Mouse (Mus musculus) liver (tissue): ENCODE results near the gene Apc2.
A peak's percentile ranks its signal among the peaks of the same experiment; 100 is the strongest.

Source experiments
- DNase-seq: peaks from one replicate; pipeline ENCODE4 v3.0.0-alpha.2; 2020; ENCODE audit warnings: mixed read lengths

Gene Apc2

DNA sequence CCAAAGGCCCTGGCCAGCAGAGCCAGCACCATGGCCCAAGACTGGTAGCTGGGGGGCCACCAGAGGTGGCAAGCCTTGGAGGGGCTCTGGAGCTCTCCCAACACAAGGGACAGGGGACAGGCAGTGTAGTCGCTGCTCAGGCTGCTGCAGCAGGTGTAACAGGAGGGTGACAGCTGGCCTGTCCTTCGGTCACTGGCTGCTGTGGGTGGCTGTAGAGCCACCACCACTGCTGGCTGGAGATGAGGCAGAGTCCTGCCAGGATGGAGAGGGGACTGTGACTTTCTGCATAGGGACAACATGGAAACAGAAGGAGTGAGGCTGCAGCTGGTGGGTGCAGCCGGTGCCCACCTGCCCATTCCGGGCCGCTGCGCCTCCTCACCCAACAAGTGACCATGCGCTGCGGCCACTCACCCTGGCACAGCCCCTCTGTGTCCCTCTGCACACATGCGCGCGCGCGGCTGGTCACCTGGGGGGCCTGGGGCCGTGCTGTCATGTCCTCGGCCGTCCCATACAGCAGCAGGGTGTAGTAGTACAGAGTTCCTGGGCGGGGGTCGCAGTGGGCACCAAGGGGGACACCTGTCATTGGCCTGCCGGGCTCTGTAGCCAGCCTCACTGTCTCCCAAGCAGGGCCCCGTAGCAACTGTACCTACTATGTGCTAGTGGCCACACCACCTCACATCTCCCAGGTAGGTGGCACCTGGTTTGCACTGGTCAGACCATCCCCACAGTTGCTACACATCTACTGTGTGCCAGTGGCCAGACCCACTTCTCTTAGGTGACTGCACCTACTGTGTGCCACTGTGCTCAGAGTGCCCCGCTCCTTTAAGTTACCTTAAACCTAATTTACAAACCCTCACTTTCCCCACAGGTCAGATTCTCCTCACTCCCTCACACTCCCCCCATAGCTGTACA lies 26.1 kb downstream of the Apc2 start:
- DNase-seq: no peak

DNA sequence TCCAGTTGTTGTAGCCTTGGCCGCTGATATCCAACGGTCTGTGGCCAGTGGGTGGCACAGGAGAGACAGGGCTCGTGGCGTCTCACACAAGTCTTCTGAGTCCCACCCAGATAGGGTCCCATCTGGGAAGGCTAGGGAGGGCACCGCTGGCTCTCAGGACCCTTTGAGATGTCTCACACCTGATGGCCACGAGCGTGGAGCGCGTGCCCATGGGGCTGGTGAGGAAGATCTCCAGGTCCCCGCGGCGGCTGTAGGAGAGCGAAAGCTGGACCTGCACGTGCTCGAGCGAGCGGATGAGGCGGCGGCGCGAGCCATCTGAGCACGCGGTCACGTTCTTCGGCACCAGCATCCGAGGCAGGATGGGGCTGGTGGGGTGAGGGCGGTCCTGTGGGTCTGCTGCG lies 27.0 kb downstream of the Apc2 start:
- peak; percentile 55 for DNase-seq

DNA sequence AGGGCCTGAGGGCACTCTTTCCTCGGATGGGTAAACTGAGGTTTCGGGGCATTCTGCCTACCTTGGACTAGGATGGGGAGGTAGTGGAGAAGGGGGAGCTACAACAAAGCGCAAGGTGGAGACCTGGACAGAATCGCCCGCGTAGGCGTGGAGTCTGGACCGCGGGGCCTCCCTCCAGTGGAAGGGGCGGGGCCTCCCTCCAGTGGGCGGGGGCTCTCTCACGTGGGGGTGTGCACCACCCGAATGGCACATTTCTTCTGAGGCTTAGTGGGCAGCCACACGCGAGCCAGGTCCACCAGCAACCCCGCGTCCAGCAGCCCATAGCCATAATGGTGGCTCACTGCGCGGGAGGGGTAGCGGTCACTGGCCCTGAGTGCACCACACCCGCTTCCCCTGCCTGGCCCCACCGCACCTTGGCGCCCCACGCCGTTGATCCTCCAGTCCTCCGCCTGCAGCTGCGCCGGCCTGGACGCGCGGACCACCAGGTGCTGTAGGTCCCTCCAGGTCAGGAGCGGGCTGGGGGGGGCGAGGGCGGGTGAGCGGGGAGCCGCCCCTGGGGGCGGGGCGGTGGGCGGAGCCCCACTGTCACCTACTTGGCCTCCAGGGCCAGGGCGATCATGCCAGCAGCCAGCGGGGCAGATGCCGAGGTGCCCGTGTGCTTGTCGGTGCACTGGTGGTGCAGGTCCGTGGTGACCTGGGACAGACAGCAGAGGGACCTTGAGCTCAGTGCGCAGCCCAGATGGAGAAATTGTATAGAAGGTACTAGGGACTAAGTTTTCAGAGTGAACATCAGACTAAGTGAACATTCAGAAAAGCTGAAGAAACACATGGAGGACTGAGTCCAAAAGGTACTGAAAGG lies 27.7 kb downstream of the Apc2 start:
- DNase-seq: peak; percentile 90

DNA sequence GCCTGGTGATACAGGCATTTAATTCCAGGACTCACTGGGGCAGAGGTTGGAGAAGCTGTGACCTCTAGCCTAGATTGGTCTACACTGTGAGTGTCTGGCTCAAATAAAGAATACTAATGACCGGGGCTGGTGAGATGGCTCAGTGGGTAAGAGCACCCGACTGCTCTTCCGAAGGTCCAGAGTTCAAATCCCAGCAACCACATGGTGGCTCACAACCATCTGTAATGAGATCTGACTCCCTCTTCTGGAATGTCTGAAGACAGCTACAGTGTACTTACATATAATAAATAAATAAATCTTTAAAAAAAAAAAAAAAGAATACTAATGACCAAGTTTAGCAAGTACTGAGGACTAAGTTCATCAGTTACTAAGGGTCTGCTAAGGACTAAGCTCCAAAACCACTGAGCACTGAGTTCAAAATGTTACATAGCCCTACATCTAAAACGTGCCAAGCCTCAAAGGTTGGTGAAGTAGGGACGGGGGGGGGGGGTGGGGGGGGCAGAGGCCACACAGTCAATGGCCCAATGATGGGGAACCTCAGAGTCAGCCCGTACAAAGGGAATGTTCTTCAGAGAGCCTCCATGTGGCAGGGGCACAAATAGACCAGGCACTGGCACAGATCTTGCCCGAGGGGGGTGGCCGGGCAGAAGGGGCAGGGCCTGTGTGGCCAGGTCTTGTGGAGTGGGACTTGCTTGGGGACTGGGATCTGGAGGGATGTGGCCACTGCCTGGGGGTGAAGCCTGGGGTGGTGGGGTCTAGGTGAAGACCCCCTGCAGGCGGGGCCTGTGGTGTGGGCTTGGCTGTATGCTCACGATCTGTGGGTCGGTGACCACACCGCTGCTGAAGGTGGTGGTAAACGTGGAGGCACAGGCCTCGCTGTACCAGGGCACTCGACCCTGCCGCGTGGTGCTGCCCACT lies 28.6 kb downstream of the Apc2 start:
- DNase-seq: no peak

DNA sequence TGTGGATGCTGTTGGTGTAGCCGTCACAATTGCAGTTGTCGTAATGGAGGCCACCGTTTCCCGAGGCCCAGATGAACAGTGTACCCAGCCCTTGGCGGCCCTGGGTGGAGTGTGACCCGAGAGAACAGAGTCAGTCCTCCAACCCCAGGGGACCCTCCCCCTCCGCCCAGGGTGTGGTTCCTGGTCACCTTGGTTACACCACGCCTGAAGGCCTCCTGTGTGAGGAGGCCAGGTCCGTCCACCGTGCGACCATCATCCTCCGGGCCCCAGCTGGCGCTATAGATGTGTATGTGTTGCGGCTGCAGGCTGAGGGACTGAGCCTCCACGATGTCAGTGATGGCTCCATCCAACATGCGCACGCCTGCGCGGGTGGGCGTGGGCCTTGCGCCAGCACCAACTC lies 29.3 kb downstream of the Apc2 start:
- DNase-seq: no peak

DNA sequence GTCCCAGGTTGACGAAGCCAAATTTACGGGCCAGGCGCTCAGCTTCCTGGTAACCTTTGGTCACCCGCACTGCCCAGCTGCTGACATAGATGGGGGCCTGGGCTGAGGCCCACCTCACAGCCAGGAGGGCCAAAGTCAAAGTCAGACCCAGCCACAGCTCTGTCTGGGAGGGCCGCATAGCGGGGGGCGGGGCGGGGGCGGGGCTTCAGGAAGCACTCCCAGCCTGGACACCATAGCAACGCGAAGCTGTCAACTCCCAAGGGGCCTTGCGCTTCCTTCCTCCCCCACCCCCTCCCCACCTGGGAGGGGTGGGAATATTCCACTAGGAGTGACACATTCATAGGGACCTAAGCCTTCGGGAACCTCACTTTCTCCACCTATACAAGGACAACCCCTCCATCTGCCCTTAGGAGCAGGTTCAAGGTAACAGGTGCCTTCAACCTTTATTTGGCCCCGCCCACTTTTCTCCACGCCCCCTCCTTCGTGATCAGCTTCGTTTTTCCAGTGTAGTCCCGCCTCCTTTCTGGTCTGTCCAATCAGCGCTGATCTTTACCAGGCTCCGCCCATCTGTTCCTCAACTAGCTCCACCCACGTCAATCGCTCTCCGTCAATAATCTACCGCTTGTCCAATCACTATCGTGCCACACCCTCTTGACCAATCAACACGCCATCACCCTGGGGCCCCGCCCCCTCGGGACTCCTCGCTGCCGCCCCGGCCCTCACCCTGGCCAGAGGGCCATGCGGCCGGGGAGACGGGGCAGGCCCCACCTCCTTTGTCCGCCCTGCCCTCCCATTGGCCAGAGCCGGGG lies 33.7 kb downstream of the Apc2 start, which contains the start of the genes Pcsk4 and Reep6:
Gene Pcsk4 (minus strand): TSS at position 226 of the 809 bp plus-strand sequence.
Gene Reep6 (plus strand): TSS at position 681 of the 809 bp plus-strand sequence.
- DNase-seq: peak; percentile 99

DNA sequence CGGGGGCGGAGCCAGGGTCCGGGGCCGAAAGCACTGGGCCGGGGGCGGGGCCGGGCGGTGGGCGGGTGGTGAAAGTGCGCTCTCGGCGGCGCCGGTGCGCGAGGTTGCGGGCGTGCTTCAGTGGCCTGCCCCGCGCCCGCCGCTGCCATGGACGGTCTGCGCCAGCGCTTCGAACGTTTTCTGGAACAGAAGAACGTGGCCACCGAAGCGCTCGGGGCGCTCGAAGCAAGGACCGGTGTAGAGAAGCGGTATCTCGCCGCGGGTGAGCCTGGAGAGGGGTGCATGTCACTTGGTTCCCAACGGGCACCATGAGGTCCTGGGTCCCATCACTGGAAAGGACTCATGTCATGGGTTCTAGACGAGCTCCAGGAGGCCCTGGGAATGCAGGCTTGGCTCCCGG lies 34.3 kb downstream of the Apc2 start:
- DNase-seq: no peak

DNA sequence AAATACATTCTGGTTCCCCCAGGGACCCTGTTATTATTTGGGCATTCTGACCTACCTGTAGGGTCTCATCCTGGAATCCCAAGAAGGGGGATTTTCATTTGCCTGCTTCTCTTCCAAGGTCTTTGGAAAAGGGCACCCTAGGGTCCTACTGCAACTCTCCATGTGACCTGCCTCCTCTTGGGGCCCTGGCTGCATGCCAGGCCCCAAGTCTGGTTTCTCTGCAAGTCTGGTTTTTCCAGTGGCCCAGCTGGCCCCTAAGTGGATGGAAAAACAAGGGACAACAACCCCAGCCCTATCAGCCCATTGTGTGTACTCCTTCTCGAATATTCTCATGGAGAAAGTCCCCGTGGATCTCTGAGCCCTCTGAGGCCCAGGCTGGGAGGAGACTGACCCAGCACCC lies 35.1 kb downstream of the Apc2 start:
- DNase-seq: no peak

DNA sequence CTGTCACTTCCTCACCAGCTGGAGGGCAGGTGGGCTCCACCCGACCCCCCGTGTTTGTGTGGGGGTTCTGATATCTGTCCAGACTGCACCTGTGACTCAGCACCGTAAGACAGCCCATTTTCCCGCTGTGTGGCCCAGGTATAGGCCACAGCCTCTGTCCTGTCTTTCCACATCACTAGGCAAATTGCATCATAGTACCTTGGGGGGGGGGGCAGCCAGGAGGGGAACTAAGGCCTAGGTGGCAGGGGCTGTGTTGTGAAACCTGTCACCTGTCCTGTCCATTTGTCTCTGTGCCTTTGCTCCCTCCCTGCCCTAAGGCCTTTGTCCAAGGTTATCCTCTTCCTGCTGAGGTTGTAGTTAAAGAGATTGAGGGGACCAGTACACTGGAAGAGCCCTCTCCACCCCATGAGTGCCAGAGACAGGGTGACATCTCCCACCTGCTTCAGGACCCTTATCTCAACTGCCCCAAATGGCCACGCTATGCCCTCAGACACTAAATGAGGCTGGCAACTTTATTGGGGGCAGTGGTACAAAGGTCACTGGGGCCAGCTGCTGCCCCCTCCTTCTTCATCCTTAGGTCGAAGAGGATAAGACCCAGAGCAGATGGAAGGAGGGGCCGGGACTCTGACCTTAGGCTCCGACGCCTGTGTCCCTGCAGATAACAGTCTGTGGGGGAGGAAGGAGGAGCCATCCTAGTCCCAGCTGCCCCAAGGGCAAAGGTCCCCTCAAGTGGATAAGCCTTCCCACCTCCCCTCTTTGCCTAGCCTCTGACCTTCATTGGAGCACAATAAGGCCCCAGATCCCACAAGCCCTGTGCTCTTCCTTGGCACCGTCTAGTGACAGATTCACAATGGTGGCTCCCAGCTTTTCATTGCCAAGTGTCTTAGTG lies 36.1 kb downstream of the Apc2 start:
- DNase-seq: peak; percentile 90

DNA sequence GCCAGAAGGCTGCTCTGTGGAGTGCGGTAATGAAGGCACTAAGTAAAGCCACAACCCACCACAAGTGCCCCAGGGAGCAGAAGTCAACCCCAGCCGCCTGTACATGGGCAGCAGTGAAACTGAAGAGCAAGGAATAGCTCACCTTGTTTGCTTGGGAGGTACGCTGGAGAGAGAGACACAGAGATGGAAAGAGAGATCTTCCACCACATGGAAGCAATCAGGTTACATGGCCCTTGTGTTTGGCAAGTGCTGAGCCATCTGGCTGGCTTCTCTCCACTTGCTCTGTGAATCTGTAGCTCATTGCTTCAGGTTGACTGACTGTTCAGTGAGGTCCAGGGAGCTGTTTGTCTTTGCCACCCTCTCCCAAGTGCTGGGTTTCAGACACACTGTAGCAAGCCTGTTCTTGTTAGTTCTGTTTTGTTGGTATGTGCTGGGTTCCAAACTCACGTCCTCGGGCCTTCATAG lies 36.8 kb downstream of the Apc2 start:
- DNase-seq: no peak

DNA sequence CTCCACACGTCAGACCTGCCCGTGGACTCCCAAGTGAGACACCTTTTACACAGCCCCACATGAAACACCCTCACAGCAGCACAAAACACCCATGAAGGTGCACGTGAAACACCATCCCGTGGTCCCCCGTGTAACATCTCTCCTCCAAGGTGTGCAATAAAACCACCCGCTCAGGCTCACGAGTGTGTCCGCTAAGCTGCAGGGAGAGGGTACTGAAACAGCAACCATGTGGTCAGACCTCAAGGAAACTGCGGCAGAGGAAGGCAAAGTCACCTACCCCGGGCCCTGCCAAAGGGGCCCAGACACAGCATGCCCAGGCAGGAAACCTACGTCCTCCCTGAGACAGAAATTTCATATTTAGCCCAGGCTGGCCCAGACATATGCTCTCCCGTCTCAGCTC lies 40.5 kb downstream of the Apc2 start:
- no peak for DNase-seq

DNA sequence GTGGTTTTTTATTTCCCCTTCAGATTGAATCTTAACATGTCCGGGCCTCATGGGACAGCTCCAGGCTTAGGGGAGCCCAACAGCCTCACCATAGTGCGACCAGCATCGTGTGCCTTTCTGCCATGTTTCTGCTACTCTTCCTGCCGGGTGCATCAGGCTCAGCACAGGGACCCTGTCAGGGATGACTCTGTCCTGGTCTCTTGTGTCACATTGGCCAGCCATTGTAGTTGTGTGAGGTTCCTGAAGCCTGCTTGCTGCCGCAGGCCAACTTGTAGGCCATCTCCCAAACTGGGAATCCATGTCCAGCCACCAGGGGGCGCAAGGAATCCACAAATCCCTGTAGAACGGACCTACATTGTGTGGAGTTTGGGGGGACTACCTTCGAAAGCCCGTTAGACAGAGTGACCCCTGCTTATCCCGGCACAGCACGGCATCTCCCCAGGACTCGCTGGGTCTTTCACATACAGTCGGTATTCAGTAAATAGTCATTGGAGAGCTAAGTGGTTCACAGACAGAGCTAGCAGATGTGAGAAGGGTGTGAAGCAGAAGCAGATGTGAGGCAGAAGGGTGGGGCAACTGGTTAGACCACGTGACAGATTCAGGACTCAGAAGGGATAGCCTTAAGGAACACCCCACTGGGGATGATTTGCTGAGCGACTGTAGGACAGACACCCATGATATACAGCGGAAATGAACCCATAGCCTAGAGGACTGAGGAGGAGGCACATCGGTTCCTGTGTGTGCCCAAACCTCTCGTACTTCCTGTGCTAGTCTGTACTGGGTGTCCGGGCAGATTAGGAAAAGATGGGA lies 44.4 kb downstream of the Apc2 start:
- peak; percentile 91 for DNase-seq

DNA sequence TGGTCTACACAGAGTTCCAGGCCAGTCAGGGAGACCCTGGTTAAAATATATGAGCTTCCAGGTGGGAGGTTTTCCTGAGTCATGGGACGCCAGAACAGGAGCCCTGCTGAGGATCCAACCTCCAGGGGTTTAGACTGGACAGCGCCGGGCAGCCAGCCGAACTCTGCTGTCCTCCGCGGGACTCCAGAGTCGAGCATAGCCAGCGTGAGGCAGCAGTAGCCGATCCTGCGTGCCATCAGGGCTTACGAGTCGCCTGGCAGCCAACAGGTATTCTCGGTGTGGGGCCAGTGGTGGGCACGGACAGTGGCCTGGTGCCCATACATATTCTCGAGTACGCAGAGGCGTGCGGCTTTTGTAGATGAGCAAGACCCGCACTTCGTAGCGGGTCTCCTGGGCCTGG lies 45.2 kb downstream of the Apc2 start:
- no peak for DNase-seq

DNA sequence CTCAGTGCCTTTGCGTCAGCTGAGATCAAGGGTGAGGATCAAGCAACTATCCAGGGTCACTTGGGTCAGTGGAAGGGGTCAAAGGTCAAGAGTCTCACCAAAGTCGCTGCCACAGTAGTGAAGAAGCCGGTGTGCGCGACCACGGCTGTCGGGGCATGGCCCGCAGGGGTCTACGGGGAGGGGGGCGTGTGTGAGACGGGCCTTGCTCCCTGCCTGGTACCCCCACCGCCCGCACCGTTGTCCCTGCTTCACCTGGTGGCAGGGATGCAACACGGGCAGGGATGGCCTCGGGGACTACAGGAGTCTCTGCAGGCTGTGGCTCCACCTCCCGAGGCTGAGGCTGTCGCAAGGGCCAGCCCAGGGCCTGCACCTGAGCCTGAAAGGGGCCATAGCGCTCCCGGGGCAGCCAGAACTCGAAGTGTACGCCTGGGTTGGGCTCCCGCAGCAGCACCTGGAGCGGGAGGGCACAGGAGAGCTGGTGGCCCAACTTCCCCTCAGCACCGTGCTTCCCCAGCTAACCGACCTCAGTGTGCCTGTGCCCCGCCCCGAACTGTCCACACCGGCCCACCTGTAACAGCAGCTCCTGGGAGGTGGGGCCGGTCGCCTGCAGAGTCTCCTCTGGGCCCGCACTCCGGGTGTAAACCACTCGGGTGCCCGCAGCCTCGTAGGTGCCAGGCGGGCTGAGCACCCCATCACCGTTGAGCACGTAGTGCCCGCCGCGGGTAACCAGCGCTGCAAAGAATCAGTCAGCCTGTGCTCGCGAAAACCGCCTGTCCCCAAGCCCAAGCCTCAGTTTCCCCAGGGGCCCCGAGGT lies 45.9 kb downstream of the Apc2 start:
- DNase-seq: no peak

DNA sequence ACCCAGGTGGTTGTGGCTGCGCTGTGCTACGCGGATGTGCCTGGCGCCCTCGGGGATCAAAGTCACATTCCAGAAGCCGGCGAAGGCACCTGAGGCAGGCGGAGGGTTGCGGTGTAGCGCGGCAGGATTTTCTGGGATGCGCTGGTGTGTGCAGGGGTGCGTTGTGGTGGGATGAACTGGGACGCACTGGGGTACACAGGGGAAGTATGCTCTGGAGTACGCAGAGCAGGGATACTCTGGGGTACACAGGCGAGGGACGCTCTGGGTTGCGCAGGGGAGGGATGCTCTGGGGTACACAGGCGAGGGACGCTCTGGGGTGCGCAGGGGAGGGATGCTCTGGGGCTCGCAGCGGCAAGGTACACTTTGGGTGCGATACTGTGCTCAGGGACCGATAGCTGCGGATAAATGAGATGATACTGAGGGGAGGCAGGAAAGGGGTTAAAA lies 46.5 kb downstream of the Apc2 start:
- DNase-seq: no peak

DNA sequence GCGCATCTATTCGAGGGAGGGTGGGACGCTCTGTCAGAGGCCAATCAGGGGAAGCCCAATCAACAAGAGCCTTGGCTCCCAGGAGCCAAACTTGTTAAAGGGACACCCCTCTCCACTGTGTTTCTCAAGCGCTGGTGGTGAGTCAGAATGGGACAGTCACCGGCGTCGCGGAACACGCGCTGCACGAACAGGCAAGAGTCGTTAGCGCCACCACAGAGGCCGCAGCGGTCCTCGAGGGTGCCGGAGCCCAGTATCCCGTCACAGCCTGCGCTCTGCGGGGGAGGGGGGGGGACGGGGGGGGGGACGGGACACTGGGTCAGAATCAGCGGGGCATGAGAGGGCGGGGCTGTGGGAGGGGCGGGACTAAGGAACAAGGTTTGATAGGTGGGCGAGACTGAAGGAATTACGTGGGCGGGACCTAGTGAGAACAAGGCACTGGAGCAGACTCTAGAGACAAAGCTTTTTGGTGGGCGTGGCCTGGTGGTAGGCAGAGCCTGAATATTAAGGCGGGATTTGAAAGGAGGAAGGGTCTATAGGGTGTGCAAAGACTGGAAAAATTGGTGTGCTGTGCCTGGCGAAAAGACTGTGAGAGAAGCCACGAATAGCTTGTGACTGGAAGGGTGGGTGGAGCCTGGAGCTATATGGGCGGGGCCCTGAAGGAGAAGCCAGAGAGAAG lies 47.1 kb downstream of the Apc2 start:
- DNase-seq: peak; percentile 85

DNA sequence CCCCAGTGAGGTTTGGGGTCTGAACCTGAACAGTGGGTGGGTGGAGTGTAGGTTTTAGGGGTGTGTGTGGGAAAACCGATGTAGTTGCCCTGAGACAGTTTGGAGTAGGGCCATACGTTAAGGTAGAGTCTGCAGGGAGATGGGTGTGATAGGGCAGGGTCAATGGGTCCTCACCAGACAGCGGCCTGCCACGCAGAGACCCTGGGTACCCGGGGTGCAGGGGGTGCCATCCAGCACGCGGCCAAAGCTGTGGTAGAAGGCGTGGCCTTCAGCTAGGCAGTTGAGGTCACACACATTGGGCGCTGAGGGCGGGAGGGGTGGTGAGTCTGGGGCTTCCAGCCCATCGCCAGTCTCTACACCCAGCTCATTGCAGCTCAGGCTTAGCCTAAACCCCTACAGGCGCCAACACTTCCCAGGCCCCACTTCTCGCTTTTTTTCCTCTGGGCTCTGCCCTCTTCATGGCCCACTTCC lies 47.7 kb downstream of the Apc2 start:
- DNase-seq: no peak

DNA sequence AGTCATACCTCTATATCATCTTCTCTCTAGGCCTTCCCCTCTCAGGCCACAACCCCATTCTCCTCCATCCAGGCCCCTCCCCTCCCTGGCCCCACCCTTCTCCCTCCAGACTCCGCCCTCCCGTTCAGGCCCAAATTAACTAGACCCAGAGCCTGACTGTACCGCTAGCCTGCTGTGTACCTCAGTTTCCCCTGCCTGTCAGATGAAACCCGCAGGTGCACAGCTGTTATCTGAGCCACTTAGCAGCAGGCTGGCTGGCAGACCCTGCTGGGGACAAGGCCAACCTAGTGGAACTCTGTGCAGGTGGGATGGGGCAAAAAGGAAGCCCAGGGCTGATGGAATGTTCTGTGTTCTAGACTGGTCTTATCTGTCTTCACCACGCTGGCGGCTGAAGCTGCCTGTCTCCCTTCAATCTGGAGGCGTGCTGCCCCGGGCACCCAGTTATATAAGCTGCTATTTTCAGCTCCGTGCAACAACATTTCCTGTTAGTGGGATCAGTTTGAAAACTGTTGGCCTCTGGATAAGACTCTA lies 48.4 kb downstream of the Apc2 start:
- DNase-seq: peak; percentile 91
